Mouse (Mus musculus): ENCODE measurements at regions not wholly inside any gene's neighbourhood (a gene's known extent, or its start where the extent isn't known, plus 50 kb on each side); places are given as distances from the start of the nearest gene placed in this dataset.

- TF ChIP-seq CTCF (IDR thresholded peaks at IDR 0.05; ENCODE audit: control insufficient read depth, insufficient read depth, insufficient replicate concordance, low read depth, low read length) (no peak), POLR2A (IDR thresholded peaks at IDR 0.05; ENCODE audit: control insufficient read depth, low read depth, low read length) (no peak)
These were observed 116.1 kb downstream of the Gpbp1 start for GRCm38 (mm10) chr13:111373801-111374200.
